Mouse (Mus musculus): ENCODE measurements around the gene Opn3.

GRCm38 (mm10) chr1:175725771-175726170 lies 33.2 kb upstream of the Opn3 start:
- no peak for TF ChIP-seq CTCF (IDR thresholded peaks at IDR 0.05; ENCODE audit: extremely low read depth, insufficient read depth, low read length)
- TF ChIP-seq POLR2A (IDR thresholded peaks at IDR 0.05; ENCODE audit: extremely low read depth, insufficient read depth, low read length): no peak

Data from cortical plate, adult 2 months (tissue).